Mouse (Mus musculus): ENCODE data around the gene A930002H24Rik. TPM values are rescaled to one million over a fixed set of nuclear protein-coding genes. Genes with fewer than 3 reads are reported as not detected.

A930002H24Rik gene
- polyA plus RNA-seq (2012; ENCODE audit: insufficient read depth, insufficient read length, missing spikeins): not detected in 2 replicates

- Histone ChIP-seq H3K4me1 (ENCODE audit: control insufficient read depth, insufficient read depth, insufficient read length, low read length) (no peaks in the 10 kb centered on the region), H3K4me3 (ENCODE audit: insufficient read depth, low read depth, low read length) (peak within 1 kb of the TSS; percentile 82), H3K27ac (replicated peaks; ENCODE audit: low read depth, low read length) (peak within 1 kb of the TSS; percentile 88)
Measured at GRCm38 (mm10) chr17:63863647-63864149, at the start of gene A930002H24Rik. A930002H24Rik (minus strand) TSS chr17:63863791.

DNA sequence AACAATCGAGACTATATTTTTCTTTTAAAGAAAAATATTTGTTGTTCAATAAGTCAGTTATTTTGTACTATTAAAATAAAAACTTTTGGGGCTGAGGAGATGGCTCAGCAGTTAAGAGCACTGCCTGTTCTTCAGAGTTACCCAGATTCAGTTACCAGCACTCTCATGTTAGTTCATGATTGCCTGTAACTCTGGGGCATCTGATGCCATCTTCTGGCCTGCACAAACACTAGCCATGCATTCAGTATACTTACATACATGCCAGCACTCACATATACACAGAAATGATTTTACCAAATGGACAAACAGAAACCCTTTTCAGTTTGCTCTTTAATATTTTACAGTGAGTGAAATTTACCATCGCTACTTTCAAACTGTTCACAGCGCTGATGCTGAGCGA, 45.7 kb upstream of the A930002H24Rik start:
- no peak overlapping the region for H3K4me3 ChIP-seq (ENCODE audit: insufficient read depth, low read depth, low read length)
- H3K27ac ChIP-seq (replicated peaks; ENCODE audit: low read depth, low read length): no peak overlapping the region
- no peaks in the 10 kb centered on the region for H3K4me1 ChIP-seq (ENCODE audit: control insufficient read depth, insufficient read depth, insufficient read length, low read length)

- Histone ChIP-seq H3K4me3 (ENCODE audit: insufficient read depth, low read depth, low read length) (no peak overlapping the region), H3K27ac (replicated peaks; ENCODE audit: low read depth, low read length) (no peak overlapping the region), H3K4me1 (ENCODE audit: control insufficient read depth, insufficient read depth, insufficient read length, low read length) (no peaks in the 10 kb centered on the region)
Measured at GRCm38 (mm10) chr17:63897050-63897449, 33.5 kb upstream of the A930002H24Rik start.

DNA sequence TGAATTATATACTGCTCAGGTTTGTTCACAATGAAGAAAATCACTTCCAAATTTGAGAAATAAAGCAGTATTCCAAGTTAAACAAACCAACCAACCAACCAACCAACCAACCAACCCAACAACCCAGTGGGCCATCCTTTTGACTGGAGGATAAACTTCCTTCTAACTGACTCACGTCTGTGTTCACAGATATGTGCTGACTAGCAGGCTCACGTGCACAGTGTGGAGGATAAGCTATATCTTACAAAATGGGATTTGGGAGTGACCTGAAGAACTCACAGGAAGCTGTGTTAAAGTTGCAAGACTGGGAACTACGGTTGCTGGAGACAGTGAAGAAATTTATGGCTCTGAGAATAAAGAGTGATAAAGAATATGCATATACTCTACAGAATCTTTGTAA, 32.2 kb upstream of the A930002H24Rik start:
- no peak overlapping the region for H3K27ac ChIP-seq (replicated peaks; ENCODE audit: low read depth, low read length)
- peaks cover 3% of the 10 kb centered on the region for H3K4me1 ChIP-seq (ENCODE audit: control insufficient read depth, insufficient read depth, insufficient read length, low read length)
- no peak overlapping the region for H3K4me3 ChIP-seq (ENCODE audit: insufficient read depth, low read depth, low read length)

DNA sequence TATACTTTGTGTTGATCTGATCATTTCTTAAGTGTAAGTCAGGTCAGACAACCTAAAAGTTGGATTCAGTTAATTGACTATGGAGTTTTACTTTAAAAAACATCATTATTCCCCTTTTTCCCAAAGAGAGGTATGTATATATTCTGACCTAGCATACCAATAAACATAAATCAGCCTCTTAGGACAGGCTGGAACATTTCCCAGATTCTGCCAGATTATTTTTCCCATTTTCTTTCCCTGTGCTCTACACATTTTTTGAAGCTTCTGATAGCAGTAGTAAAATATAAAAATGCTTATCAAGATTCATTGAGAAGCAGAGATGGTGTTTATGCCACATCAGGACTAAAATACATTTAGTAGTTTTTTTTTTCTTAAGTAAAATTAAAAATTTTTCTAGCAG, 27.0 kb upstream of the A930002H24Rik start:
- H3K4me3 ChIP-seq (ENCODE audit: insufficient read depth, low read depth, low read length): no peak overlapping the region
- no peak overlapping the region for H3K27ac ChIP-seq (replicated peaks; ENCODE audit: low read depth, low read length)
- peaks cover 3% of the 10 kb centered on the region for H3K4me1 ChIP-seq (ENCODE audit: control insufficient read depth, insufficient read depth, insufficient read length, low read length)

GRCm38 (mm10) chr17:63886988-63887387, 23.4 kb upstream of the A930002H24Rik start:
- Histone ChIP-seq H3K27ac (replicated peaks; ENCODE audit: low read depth, low read length) (no peak overlapping the region), H3K4me3 (ENCODE audit: insufficient read depth, low read depth, low read length) (no peak overlapping the region)

GRCm38 (mm10) chr17:63880009-63880408, 16.4 kb upstream of the A930002H24Rik start:
- no peak overlapping the region for H3K4me3 ChIP-seq (ENCODE audit: insufficient read depth, low read depth, low read length)
- no peak overlapping the region for H3K27ac ChIP-seq (replicated peaks; ENCODE audit: low read depth, low read length)

More at GRCm38 (mm10) chr17:63886988-63887387, 23.4 kb upstream of the A930002H24Rik start:
- peaks cover 3% of the 10 kb centered on the region for H3K4me1 ChIP-seq (ENCODE audit: control insufficient read depth, insufficient read depth, insufficient read length, low read length)

DNA sequence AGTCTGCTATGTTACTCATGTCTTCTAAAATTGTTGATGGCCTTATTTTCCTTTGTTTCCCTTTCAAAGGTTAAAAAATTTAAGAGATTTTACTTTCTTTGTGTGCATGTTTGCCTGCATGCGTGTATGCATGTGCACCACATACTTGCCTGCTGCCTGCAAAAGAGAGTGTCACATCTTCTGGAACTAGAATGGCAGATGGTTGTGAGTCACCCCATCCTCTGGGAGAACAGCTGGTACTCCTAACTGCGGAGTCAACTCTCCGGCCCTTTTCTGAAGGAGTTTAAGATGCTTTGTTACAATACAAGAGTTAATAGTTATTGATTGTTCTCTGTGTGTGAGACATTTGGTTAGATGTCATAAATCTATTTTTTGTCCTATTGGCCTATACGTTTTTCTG, 15.3 kb upstream of the A930002H24Rik start:
- Histone ChIP-seq H3K4me1 (ENCODE audit: control insufficient read depth, insufficient read depth, insufficient read length, low read length) (0 out of 2 replicates have a peak, but pooled peaks cover 5% of the 10 kb centered on the region), H3K4me3 (ENCODE audit: insufficient read depth, low read depth, low read length) (no peak overlapping the region)

More at GRCm38 (mm10) chr17:63880009-63880408, 16.4 kb upstream of the A930002H24Rik start:
- 0 out of 2 replicates have a peak, but pooled peaks cover 5% of the 10 kb centered on the region for H3K4me1 ChIP-seq (ENCODE audit: control insufficient read depth, insufficient read depth, insufficient read length, low read length)

GRCm38 (mm10) chr17:63871773-63872172, 8.2 kb upstream of the A930002H24Rik start:
- Histone ChIP-seq H3K27ac (replicated peaks; ENCODE audit: low read depth, low read length) (no peak overlapping the region), H3K4me3 (ENCODE audit: insufficient read depth, low read depth, low read length) (no peak overlapping the region), H3K4me1 (ENCODE audit: control insufficient read depth, insufficient read depth, insufficient read length, low read length) (peaks cover 6% of the 10 kb centered on the region; the same call in 1 of the 2 replicates)

More for the DNA sequence above, 15.3 kb upstream of the A930002H24Rik start:
- H3K27ac ChIP-seq (replicated peaks; ENCODE audit: low read depth, low read length): no peak overlapping the region

- Histone ChIP-seq H3K4me1 (ENCODE audit: control insufficient read depth, insufficient read depth, insufficient read length, low read length) (no peaks in the 10 kb centered on the region), H3K4me3 (ENCODE audit: insufficient read depth, low read depth, low read length) (peak overlapping the region; percentile 82), H3K27ac (replicated peaks; ENCODE audit: low read depth, low read length) (peak overlapping the region; percentile 35)
Measured at GRCm38 (mm10) chr17:63864171-63864571, 580 bp upstream of the A930002H24Rik start.

DNA sequence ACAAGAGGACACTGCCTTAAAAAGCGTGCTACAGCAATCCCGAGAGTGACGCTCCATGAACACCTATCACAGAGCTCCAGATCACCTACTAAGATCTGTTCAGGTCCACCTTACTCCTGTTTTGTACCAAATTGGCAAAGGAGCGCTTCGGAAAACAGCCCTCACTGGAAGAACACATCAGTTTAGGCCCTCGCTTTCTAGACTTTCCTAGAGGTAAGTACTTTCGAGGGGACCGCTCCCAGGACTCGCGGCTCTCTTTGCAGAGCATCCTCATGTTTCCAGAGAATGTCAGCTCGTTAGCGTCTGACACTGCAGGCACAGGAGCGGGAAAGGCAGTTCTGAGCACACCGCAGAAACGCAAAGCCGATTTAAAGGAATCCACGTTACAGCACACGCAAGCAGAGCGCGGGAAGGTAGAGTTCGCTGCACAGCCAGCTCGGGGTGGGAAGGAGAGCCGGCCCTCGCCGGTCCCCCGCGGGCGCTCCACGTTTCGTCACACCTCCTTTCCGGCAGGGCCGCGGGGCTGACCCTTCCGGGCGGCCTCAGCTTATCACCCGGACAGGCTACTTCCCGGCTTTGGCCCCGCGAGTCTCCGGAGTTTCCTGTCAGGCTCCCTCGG, 470 bp downstream of the A930002H24Rik start, which contains the start of gene Fer:
Fer (plus strand) TSS at position 51 of the 619 bp plus-strand sequence.
- Histone ChIP-seq H3K4me1 (ENCODE audit: control insufficient read depth, insufficient read depth, insufficient read length, low read length) (no peaks in the 10 kb centered on the region), H3K27ac (replicated peaks; ENCODE audit: low read depth, low read length) (peak within 1 kb of the TSS; percentile 88), H3K4me3 (ENCODE audit: insufficient read depth, low read depth, low read length) (peak within 1 kb of the TSS; percentile 82)

DNA sequence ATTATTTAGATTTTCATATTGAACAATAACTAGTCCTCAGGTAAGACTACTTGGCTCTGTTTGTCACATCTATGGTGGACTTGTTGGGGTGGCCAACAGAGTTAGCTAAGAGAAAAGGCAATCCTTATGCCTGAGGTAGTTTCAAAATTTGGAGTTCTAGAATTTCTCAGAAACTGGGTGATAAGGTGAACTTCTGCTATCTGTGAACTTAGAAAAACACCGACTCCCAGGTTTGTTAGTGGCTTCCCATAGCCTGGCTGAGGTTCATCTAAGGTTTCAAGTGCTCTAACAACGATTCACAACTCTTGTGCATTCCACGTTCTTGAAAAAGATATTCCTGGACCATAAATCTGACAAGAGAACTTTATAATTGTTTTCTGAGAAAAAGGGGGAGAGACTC, 1.2 kb downstream of the A930002H24Rik start:
- no peak overlapping the region for H3K27ac ChIP-seq (replicated peaks; ENCODE audit: low read depth, low read length)
- no peaks in the 10 kb centered on the region for H3K4me1 ChIP-seq (ENCODE audit: control insufficient read depth, insufficient read depth, insufficient read length, low read length)
- H3K4me3 ChIP-seq (ENCODE audit: insufficient read depth, low read depth, low read length): no peak overlapping the region

GRCm38 (mm10) chr17:63860988-63861387, 2.6 kb downstream of the A930002H24Rik start:
- Histone ChIP-seq H3K4me1 (ENCODE audit: control insufficient read depth, insufficient read depth, insufficient read length, low read length) (no peaks in the 10 kb centered on the region), H3K27ac (replicated peaks; ENCODE audit: low read depth, low read length) (no peak overlapping the region), H3K4me3 (ENCODE audit: insufficient read depth, low read depth, low read length) (no peak overlapping the region)

- Histone ChIP-seq H3K4me1 (ENCODE audit: control insufficient read depth, insufficient read depth, insufficient read length, low read length) (no peaks in the 10 kb centered on the region), H3K27ac (replicated peaks; ENCODE audit: low read depth, low read length) (no peak overlapping the region), H3K4me3 (ENCODE audit: insufficient read depth, low read depth, low read length) (no peak overlapping the region)
Measured at GRCm38 (mm10) chr17:63857023-63857544, 6.5 kb downstream of the A930002H24Rik start.

GRCm38 (mm10) chr17:63850016-63850415, 13.6 kb downstream of the A930002H24Rik start:
- H3K4me1 ChIP-seq (ENCODE audit: control insufficient read depth, insufficient read depth, insufficient read length, low read length): peaks cover 3% of the 10 kb centered on the region; the same call in 1 of the 2 replicates
- no peak overlapping the region for H3K27ac ChIP-seq (replicated peaks; ENCODE audit: low read depth, low read length)
- H3K4me3 ChIP-seq (ENCODE audit: insufficient read depth, low read depth, low read length): peak overlapping the region; percentile 83; the same call in 1 of the 2 replicates
